Mouse (Mus musculus) adipocyte (in vitro differentiated cells): ENCODE measurements around the gene Plscr1.

ENCODE experiments used
- DNase-seq: peaks from one replicate; pipeline ENCODE4 v3.0.0-alpha.2; 2016; ENCODE audit warnings: low spot score

The Plscr1 gene

GRCm38 (mm10) chr9:92305075-92305474, 55.5 kb downstream of the Plscr1 start:
- no peak for DNase-seq

- DNase-seq: no peak
Observed at GRCm38 (mm10) chr9:92305620-92306220, 56.2 kb downstream of the Plscr1 start.

- DNase-seq: no peak
Observed at GRCm38 (mm10) chr9:92309077-92309476, 59.5 kb downstream of the Plscr1 start, which contains the start of gene 1700057G04Rik. TSS of gene 1700057G04Rik (plus strand) at chr9:92309377.

- no peak for DNase-seq
Observed at GRCm38 (mm10) chr9:92316791-92317190, 67.2 kb downstream of the Plscr1 start.
